Mouse (Mus musculus) WW6 (cell line): Measurements from ENCODE around the gene Senp3.
"Not testable (repeated sequence)": the region's sequence is repeated elsewhere in the genome, so short reads cannot be mapped to it uniquely, and the experiment has no call there.

ENCODE experiments used
- DNase-seq: peaks from one replicate; pipeline ENCODE4 v3.0.0-alpha.2; 2013; ENCODE audit warnings: low read depth, low spot score

The Senp3 gene

DNA sequence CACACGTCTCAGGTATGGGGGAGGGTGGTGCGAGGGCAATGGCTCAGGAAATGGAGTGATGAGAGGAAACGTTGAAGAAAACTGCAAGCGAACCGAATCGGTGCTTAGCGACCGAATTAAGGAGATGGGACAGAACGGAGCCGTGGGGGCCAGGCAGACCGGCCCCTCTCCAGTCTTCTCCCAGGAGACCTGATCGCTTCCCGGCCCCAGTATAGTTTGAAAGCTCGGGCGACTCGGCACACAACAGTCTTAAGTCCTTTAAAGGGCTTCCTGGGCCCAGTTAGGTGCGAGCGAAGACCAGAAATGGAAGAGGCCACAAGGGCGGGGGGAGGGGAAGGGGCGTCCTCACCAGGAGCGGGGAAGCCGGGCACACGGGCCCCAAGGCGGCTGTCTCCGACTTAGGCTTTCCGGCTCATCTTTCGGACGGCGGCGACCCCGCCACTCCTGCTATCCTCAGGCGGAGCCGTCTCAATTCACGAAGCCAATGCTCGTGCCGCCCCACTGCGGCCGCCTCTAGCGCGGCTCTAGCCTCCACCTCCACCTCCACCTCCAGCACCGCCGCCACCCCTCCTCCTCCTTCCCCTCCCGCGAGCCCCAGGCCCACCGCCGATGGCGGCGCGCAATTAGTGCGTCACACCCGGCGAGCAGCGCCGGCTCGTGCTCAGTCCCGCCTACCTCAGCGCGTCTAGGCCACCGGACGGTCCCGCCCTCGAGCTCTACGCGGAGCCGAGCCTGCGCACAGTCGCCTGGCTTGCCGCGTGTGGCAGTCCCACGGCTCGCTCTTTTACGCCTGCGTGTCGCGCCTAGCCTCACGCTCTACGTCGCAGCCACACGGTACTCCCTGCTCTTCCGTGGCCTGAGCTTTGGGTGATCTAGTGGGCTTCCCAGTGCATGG, at the start of gene Senp3:
Gene Senp3 (minus strand): TSS at position 771 of the 895 bp plus-strand sequence.
- peak; percentile 99 for DNase-seq

DNA sequence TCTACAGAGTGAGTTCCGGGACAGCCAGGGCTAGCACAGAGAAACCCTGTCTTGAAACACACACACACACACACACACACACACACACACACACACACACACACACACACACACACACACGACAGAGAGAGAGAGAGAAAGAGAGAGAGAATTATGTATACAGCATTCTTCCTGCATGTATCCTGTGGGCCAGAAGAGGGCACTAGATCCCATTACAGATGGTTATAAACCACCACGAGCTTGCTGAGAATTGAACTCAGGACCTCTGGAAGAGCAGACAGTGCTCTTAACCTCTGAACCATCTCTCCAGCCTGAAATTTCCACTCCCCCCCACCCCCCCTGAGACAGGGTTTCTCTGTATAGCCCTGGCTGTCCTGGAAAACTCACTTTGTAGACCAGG, 49.5 kb upstream of the Senp3 start:
- DNase-seq = not testable (repeated sequence)

DNA sequence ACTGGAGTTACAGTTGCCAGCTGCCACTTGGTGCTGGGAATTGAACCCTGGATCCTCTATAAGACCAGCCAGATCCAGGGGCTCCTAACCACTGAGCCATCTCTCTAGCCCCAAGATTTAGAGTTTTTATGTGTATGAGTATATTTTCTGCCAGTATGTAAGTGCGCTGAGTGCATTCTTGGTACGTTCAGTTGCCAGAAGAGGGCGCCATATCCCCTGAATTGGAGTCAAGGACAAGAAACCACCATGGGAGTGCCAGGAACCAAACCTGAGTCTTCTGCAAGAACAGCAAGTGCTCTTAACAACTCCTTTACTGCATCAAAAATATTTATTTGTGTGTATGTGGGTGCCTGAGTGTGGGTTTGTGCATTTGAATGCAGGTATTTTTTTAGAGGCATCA, 47.2 kb upstream of the Senp3 start:
- DNase-seq = peak; percentile 86

DNA sequence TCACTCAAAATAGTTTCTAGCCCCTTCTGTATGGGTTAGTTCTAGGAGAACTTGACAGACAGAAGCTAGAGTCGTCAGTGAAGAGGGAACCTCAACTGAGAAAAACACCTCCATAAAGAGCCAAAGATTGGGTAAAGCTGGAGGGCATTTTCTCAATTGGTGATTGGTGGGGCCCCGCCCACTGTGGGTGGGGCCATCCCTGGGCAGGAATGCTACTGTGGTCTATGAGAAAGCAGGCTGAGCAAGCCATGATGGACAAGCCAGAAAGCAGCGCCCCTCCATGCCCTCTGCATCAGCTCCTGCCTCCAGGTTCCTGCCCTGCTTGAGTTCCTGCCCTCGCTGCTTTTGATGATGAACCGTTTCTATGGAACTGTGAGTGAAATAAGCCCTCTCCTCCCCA, 44.1 kb upstream of the Senp3 start:
- DNase-seq = no peak

- DNase-seq = no peak
Measured at GRCm38 (mm10) chr11:69723074-69723473, 41.2 kb upstream of the Senp3 start.

DNA sequence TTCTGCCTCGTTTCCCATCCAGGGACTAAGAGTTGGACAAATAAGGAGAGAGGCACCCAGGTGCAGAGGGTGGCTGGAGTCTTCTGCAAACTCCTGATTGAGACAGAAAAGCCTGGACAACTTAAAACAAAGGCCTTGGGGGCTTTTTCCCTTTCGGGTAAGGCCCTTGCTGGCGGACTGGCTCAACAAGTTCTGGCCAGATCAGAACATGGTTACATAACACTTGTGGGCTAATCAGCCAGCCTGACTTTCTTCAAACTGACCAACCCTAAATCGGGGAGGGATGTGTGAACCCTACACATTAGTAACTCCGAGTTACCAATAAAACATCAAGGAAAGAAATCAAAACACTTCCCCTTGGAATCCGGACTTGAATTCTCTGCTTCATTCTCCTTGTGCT, 39.0 kb upstream of the Senp3 start:
- no peak for DNase-seq

DNA sequence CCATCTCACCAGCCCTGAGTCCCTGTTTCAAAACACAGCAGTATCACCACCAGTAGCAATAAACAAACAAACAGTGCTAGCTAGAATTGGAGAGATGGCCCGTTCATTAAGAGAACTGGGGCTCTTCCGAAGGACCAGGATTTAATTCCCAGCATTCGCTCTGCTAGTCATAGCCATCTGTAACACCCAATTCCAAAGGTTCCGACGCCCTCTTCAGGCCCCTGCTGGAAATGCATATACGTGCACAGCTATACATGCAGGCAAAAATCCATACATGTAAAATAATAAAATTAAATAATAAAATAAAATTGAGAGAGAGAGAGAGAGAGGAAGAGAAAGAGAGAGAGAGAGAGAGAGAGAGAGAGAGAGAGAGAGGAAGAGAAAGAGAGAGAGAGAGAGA, 37.5 kb upstream of the Senp3 start:
- no peak for DNase-seq

DNA sequence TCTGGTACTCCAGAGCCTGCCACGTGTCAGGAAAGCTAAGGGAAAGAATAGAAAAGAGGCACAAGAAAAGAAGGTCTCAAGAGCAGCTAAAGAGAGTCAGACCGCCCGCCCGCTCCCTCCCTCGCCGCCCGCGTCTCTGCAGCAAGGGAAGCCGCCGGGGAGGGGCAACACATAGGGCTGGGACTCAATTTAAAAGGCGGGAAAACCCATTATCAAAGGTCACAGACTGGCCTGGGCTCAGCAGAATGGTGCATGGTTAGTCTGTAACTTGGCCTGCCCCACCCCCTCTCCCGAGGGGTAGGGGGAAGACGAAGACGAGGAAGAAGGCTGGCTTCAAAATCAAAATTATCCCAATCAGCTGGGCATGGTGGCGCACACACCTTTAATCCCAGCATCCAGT, 36.8 kb upstream of the Senp3 start:
- no peak for DNase-seq

DNA sequence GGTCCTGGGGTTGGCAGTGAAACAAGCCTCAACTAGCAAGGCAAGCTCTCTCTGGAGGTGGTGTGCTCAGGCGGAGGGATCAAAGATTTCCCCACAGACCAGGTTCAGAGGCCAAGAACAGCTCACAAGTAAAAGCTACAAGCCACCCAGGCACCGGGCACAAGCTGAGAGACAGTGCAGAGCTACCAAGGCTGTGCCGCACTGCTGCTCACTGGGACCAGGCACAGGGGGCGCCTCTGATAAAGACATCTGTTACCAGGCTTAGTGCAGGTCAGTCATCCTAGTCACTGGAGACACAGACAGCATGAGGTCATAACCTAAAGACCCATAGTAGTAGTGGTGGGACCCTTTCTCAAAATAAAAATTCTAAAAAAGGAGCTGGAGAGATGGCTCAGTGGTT, 35.1 kb upstream of the Senp3 start:
- DNase-seq = no peak

GRCm38 (mm10) chr11:69715929-69716328, 34.0 kb upstream of the Senp3 start:
- DNase-seq = no peak

GRCm38 (mm10) chr11:69715482-69715881, 33.6 kb upstream of the Senp3 start:
- no peak for DNase-seq

- DNase-seq = no peak
Measured at GRCm38 (mm10) chr11:69714636-69715329, 32.9 kb upstream of the Senp3 start.

DNA sequence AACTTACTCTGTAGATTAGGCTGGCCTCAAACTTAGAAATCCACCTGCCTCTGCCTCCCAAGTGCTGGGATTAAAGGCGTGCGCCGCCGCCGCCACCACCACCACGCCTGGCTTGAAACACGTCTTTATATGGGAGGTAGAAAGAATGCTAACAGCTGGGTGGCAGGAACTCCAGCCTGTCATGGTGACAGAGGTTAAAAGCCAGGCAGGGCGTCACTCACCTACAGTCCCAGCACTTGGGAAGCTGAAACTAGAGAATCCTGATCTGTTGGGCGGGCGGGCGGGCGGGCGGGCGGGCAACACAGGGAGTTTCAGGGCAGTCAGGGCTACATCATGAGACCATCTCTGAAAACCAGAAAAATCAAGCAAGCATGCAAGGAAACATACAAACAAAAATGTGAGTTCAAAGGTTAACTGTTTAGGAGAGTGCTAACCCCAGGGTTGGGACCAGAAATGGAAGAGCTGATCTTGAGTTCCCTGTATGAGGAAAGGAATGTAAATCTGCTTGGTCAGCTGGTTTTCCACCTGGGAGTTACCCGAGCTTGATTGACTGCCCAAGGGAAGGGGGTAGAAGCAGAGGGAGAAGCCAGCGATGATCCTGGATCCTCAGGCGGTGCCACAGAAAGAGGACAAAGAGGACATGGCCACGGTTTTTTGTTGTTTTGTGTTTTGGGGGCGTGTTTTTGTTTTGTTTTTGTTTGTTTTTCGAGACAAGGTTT, 31.2 kb upstream of the Senp3 start:
- no peak for DNase-seq

GRCm38 (mm10) chr11:69711082-69711481, 29.2 kb upstream of the Senp3 start:
- no peak for DNase-seq

DNA sequence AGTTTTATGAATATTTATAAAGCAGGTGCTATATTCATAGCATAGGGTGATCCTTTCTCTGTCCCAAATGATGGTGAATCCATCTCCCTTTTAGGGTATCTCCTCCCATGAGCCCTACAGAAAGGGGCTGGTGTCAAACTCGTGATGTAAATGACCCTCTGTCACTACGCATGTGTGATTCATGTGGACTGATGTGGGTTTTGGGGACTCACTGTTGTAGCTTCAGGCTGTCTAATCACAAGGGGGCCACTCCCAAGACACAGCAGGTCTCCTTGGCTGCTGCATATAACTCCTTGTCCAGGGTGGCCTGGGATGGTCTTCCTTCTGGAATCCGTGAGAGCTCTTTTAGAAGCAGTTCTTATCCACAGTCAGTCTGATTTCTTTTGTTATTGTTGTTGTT, 28.6 kb upstream of the Senp3 start:
- DNase-seq = no peak

- DNase-seq = no peak
Measured at GRCm38 (mm10) chr11:69709554-69710446, 27.9 kb upstream of the Senp3 start.

DNA sequence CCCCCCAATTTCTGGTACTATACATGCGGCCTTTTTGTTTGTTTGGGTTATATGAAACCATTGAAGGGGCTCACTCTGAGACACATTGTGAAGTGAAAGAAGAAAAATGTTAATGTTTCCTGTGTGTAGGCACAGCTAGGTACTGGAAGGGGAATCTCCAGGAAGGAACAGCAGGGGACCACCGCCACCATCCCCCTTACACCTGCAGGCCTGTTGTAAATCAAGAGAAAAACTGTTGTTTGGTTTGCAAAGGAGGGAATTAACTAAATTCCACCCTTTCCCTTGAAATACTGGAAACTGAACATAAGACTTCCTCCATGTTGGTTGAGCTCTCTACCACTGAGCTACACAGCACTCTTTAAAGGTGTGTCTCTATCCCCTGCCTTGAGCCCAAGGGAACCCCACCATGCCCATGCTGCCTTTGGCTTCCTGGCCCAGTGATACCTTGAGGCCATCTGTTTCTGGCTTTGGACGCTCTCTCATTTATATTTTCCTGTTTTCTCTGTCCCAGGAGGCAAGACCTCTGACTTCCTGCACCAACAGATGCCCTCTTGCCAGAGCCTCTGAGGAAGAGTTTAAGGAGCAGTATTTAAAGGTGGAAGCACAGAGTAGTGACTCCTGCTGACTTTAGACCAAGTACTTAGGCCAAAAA, 26.9 kb upstream of the Senp3 start:
- no peak for DNase-seq

DNA sequence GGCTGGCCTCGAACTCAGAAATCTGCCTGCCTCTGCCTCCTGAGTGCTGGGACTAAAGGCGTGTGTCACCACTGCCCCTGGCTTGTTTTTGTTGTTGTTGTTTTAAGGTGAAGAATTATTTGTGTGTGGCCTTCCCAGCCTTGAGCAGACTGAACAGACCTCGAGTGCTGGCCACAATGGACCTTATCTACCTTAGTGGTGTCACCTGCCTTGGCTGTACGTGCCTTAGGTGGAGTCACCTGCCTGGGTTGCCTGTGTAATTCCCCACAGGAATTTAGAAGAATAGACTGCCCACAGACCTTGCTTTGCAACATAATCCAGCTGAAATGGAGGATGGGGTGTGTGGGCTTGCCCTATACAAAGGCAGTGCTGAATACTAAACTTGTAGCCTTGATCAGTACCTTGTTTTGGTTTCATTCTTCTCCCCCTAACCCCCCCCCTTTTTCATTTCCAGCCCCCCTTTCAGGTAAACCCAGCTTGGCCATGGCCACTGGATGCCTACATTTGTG, 26.0 kb upstream of the Senp3 start:
- no peak for DNase-seq

- DNase-seq = no peak
Measured at GRCm38 (mm10) chr11:69707480-69707847, 25.6 kb upstream of the Senp3 start.

GRCm38 (mm10) chr11:69706775-69707479, 25.0 kb upstream of the Senp3 start:
- no peak for DNase-seq
